In genomic region chr3:60546904-60547303, GRCm38 (mm10) we compare ENCODE assay signal across 15 mouse cellular contexts.
"Had no signal": no experiment of that assay in that cellular context is flagged by ENCODE, and none has a peak within 500 bp of the region (broad histone marks: within the 10 kb centered on the region; RNA-seq: fewer than 3 reads in every experiment).

No protein-coding gene starts in this region.

- H3K4me1 ChIP-seq: neural tube, embryonic 15.5 days had no signal

- H3K9ac ChIP-seq: limb, embryonic 12.5 days; lung, embryonic 15.5 days; neural tube, embryonic 15.5 days had no signal

- H3K36me3 ChIP-seq: limb, embryonic 12.5 days; lung, embryonic 15.5 days; midbrain, embryonic 10.5 days; neural tube, embryonic 15.5 days had no signal

- H3K4me2 ChIP-seq: limb, embryonic 12.5 days; lung, embryonic 15.5 days; neural tube, embryonic 15.5 days had no signal

- H3K27ac ChIP-seq: kidney, postnatal 0 days; limb, embryonic 12.5 days; lung, embryonic 15.5 days; midbrain, embryonic 10.5 days; neural tube, embryonic 15.5 days had no signal

- DNase-seq: kidney, adult 11 months; kidney, adult 9 months; kidney, postnatal 36 days; layer of hippocampus, adult 9-11 months; layer of hippocampus, postnatal 36 days; midbrain, embryonic 14.5 days; right cerebral cortex, adult 18-20 months; right cerebral cortex, postnatal 25 days; thymus, postnatal 4 days had no signal

- H3K9me3 ChIP-seq: limb, embryonic 12.5 days; lung, embryonic 15.5 days; midbrain, embryonic 10.5 days; neural tube, embryonic 15.5 days had no signal

- H3K4me3 ChIP-seq: limb, embryonic 12.5 days; lung, embryonic 15.5 days; midbrain, embryonic 10.5 days; myocyte; neural tube, embryonic 15.5 days had no signal

- H3K27me3 ChIP-seq: limb, embryonic 12.5 days; lung, embryonic 15.5 days; neural tube, embryonic 15.5 days had no signal
